Mouse (Mus musculus) left cerebral cortex, adult 2 months (tissue): ENCODE results near the gene Rnase1. TPM values are rescaled to one million over a fixed set of nuclear protein-coding genes. Genes with fewer than 3 reads are reported as not detected.
"Not testable (repeated sequence)": the region's sequence is repeated elsewhere in the genome, so short reads cannot be mapped to it uniquely, and the experiment has no call there.

ENCODE experiments used
- DNase-seq, 2 experiments: peaks; one replicate each; pipeline ENCODE4 v3.0.0; 2021 to 2022; ENCODE audit warnings: low spot score in 2 of 2, mixed read lengths in 1 of 2; ENCODE audit errors: extremely low spot score in 1 of 2
- H3K27ac ChIP-seq: fragments of 200-600 bp; 2 replicates; pipeline ENCODE4 v1.8.1; 2022
- H3K4me3 ChIP-seq: fragments of 200-600 bp; 2 replicates; pipeline ENCODE4 v1.8.1; 2022
- CTCF ChIP-seq: fragments of 200-600 bp; IDR thresholded peaks from 2 replicates; pipeline ENCODE4 v1.8.1; 2022; ENCODE audit warnings: antibody characterized with exemption, mild to moderate bottlenecking, moderate library complexity
- intact Hi-C: fragments of 180-260 bp; cut with DNase I; formaldehyde crosslinking; loops from one replicate; pipeline ENCODE4 v1.15.1; 2025
- total RNA-seq, 2 experiments: library from RNA; stranded (reverse); gene quantifications; 2 replicates each; pipeline ENCODE4 v1.2.3; 2021

Rnase1 gene
- total RNA-seq, 2 experiments from 2014 or later, result 0.70 to 0.96 TPM

- intact Hi-C loops, result loop anchor here (5.0 kb wide), 2 partner anchors 68 to 243 kb away; no protein-coding TSS in a partner anchor
- no peak for DNase-seq
- no peak for TF ChIP-seq CTCF
- Histone ChIP-seq H3K4me3 (no peak overlapping the region), H3K27ac (no peak overlapping the region)
These were observed 42.2 kb downstream of the Rnase1 start for GRCm38 (mm10) chr14:51104366-51104765.

- intact Hi-C loops, result loop anchor here (1.0 to 5.0 kb wide), 4 partner anchors 69 to 244 kb away; no protein-coding TSS in a partner anchor
- no peak overlapping the region for H3K27ac ChIP-seq
- H3K4me3 ChIP-seq, result no peak overlapping the region
- peak; percentile 65 to 71 for DNase-seq
- peak; percentile 96 for TF ChIP-seq CTCF
These were observed 43.4 kb downstream of the Rnase1 start for GRCm38 (mm10) chr14:51103217-51103616.

GRCm38 (mm10) chr14:51101284-51101683, 45.3 kb downstream of the Rnase1 start:
- TF ChIP-seq CTCF, result no peak
- intact Hi-C loops, result loop anchor here (5.0 kb wide), 2 partner anchors 71 to 246 kb away; no protein-coding TSS in a partner anchor
- no peak overlapping the region for H3K27ac ChIP-seq
- no peak overlapping the region for H3K4me3 ChIP-seq
- DNase-seq, result no peak

GRCm38 (mm10) chr14:51098921-51099320, 47.7 kb downstream of the Rnase1 start:
- intact Hi-C loops, result loop anchor here (2.0 to 10.0 kb wide), 4 partner anchors 72 to 1006 kb away; partner anchors contain the start of gene Hnrnpc
- no peak for DNase-seq
- H3K4me3 ChIP-seq, result no peak overlapping the region
- TF ChIP-seq CTCF, result no peak
- H3K27ac ChIP-seq, result no peak overlapping the region

GRCm38 (mm10) chr14:51098300-51098699, 48.3 kb downstream of the Rnase1 start:
- intact Hi-C loops, result loop anchor here (2.0 to 10.0 kb wide), 4 partner anchors 71 to 1007 kb away; partner anchors contain the start of gene Hnrnpc
- peak; percentile 79 for TF ChIP-seq CTCF
- H3K4me3 ChIP-seq, H3K27ac ChIP-seq: not testable (repeated sequence)
- DNase-seq, result peak; percentile 77 to 84

GRCm38 (mm10) chr14:51095736-51096524, 50.7 kb downstream of the Rnase1 start:
- intact Hi-C loops, result loop anchor here (10.0 kb wide), 1 partner anchor 1009 kb away; the partner anchor contains the start of gene Hnrnpc
- no peak for DNase-seq
- H3K4me3 ChIP-seq, result no peak overlapping the region
- no peak overlapping the region for H3K27ac ChIP-seq
- TF ChIP-seq CTCF, result no peak

Other genes starting within 250 kb of the Rnase1 start
- 1 to 10 TPM; 4.8 to 6.4 TPM for gene Klhl33, start 249.3 kb downstream of the Rnase1 start, total RNA-seq
- gene Osgep, start 221.9 kb downstream of the Rnase1 start, total RNA-seq, result 10 to 100 TPM; 29.2 to 34.8 TPM
- 10 to 100 TPM; 54.9 to 58.8 TPM for gene Apex1, start 221.8 kb downstream of the Rnase1 start, total RNA-seq
- 10 to 100 TPM; 95.6 to 98.2 TPM for gene Pip4p1, start 215.9 kb downstream of the Rnase1 start, total RNA-seq
- 10 to 100 TPM; 11.7 to 13.3 TPM for gene Pnp, start 215.7 kb downstream of the Rnase1 start, total RNA-seq
- 1 to 10 TPM; 8.4 to 9.2 TPM for gene Gm49342, start 202.3 kb downstream of the Rnase1 start, total RNA-seq
- under 1 TPM; 0.81 to 0.84 TPM for gene Pnp2, start 190.8 kb downstream of the Rnase1 start, total RNA-seq
- gene Rnase10, start 139.0 kb downstream of the Rnase1 start, total RNA-seq, result not detected
- not detected for gene Rnase9, start 104.9 kb downstream of the Rnase1 start, total RNA-seq
- gene Rnase11, start 96.6 kb downstream of the Rnase1 start, total RNA-seq, result not detected
- gene Rnase12, start 89.1 kb downstream of the Rnase1 start, total RNA-seq, result not detected
- gene Olfr750, start 72.3 kb downstream of the Rnase1 start, total RNA-seq, result not detected
- gene Rnase4, start 55.7 kb downstream of the Rnase1 start, total RNA-seq, result 10 to 100 TPM; 14.6 to 15.4 TPM
- 1 to 10 TPM; 3.0 to 3.9 TPM for gene Ang, start 55.6 kb downstream of the Rnase1 start, total RNA-seq
- not detected for gene Eddm3b, start 32.4 kb downstream of the Rnase1 start, total RNA-seq
- under 1 TPM in 1 of 2 experiments, not detected in 1; 0.35 TPM for gene Rnase6, start 22.9 kb downstream of the Rnase1 start, total RNA-seq
- gene Rnase2b, start 15.5 kb upstream of the Rnase1 start, total RNA-seq, result not detected
- gene Ang2, start 52.4 kb upstream of the Rnase1 start, total RNA-seq, result not detected
- gene Ear14, start 56.6 kb upstream of the Rnase1 start, total RNA-seq, result not detected
- not detected for gene Rnase2a, start 109.3 kb upstream of the Rnase1 start, total RNA-seq
- gene Gm7247, start 215.0 kb upstream of the Rnase1 start, total RNA-seq, result not detected